Mouse (Mus musculus): Measurements from ENCODE around the gene Tmem176a.

Gene Tmem176a

GRCm38 (mm10) chr6:48894938-48895818 is 54.5 kb downstream of the Tmem176a start:
- no peak for DNase-seq (ENCODE audit: low spot score)

- DNase-seq (ENCODE audit: low spot score): no peak
These were observed 55.2 kb downstream of the Tmem176a start for GRCm38 (mm10) chr6:48895941-48896340.

Measured in c-Kit-positive CD71-positive TER-119-positive erythroid progenitor cells, embryonic 14.5 days (primary cell).